Mouse (Mus musculus) ES-Bruce4 (cell line): ENCODE data around the gene Itgam. TPM values are rescaled to one million over a fixed set of nuclear protein-coding genes. Genes with fewer than 3 reads are reported as not detected.
"Not testable (repeated sequence)": the region's sequence is repeated elsewhere in the genome, so short reads cannot be mapped to it uniquely, and the experiment has no call there.

Experiments used
- H3K27ac ChIP-seq: 2 replicates; pipeline ENCODE4 v1.5.1; 2012; ENCODE audit warnings: low read length, inconsistent platforms; ENCODE audit not compliant: insufficient read depth
- H3K27me3 ChIP-seq: 2 replicates; pipeline ENCODE4 v1.6.1; 2012; ENCODE audit warnings: mild to moderate bottlenecking, low read length, inconsistent platforms; ENCODE audit not compliant: control insufficient read depth, poor library complexity, insufficient read depth, severe bottlenecking
- H3K36me3 ChIP-seq: 2 replicates; pipeline ENCODE4 v1.6.1; 2012; ENCODE audit warnings: inconsistent platforms, mild to moderate bottlenecking, low read length, moderate library complexity; ENCODE audit not compliant: control insufficient read depth, poor library complexity, insufficient read depth, severe bottlenecking
- H3K4me1 ChIP-seq: one replicate; pipeline ENCODE4 v1.8.1; 2011; ENCODE audit warnings: low read length; ENCODE audit not compliant: control insufficient read depth, insufficient read depth
- H3K4me3 ChIP-seq: 2 replicates; pipeline ENCODE4 v1.5.1; 2011; ENCODE audit warnings: low read depth, mild to moderate bottlenecking, low read length
- H3K9ac ChIP-seq: 2 replicates; pipeline ENCODE4 v1.6.1; 2012; ENCODE audit warnings: low read depth, mild to moderate bottlenecking, inconsistent platforms; ENCODE audit not compliant: poor library complexity, severe bottlenecking
- H3K9me3 ChIP-seq: replicated peaks from 2 replicates; pipeline ENCODE4 v1.6.1; 2012; ENCODE audit warnings: mild to moderate bottlenecking, low read length, inconsistent platforms; ENCODE audit not compliant: control insufficient read depth, poor library complexity, insufficient read depth, severe bottlenecking
- CTCF ChIP-seq: IDR thresholded peaks from one replicate; pipeline ENCODE4 v1.8.1; 2011; ENCODE audit warnings: low read depth, low read length
- EP300 ChIP-seq: IDR thresholded peaks from 2 replicates; pipeline ENCODE4 v1.6.1; 2011; ENCODE audit warnings: low read depth, low read length; ENCODE audit not compliant: insufficient read depth
- POLR2A ChIP-seq: IDR thresholded peaks from one replicate; pipeline ENCODE4 v1.8.1; 2011; ENCODE audit warnings: low read length; ENCODE audit not compliant: insufficient read depth
- polyA plus RNA-seq: library from polyadenylated mRNA; stranded (reverse); fragments of >200 nt; gene quantifications from 2 replicates; pipeline ENCODE4 v1.2.4, GENCODE M21; 2011; ENCODE audit warnings: low read depth; ENCODE audit not compliant: missing spikeins, insufficient read depth, insufficient read length

Itgam gene
- polyA plus RNA-seq, 1 experiment, result not detected

DNA sequence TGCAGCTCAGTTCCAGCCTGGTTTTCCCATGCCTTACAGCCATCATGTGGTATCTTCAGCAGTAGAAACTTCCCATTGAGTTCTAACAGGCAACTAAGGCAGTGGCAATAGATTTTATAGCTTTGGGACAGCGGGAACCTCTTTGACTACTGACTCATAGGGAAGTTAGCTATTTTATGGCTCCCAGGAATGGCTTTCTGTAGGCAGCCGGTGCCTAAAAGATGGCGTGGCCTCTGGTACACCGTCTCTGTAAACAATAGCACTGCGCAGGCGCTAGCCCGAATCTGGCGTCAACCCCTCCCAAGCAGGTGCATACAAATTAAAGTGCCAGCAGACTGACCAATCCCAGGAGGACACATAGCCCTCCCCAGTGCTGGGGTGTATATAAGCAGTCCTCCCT is 88.5 kb downstream of the Itgam start:
- Histone ChIP-seq H3K27me3 (no peaks in the 10 kb centered on the region), H3K4me3 (no peak overlapping the region), H3K9ac (no peak overlapping the region), H3K27ac (no peak overlapping the region), H3K4me1 (no peaks in the 10 kb centered on the region), H3K36me3 (no peaks in the 10 kb centered on the region), H3K9me3 (no peaks in the 10 kb centered on the region)
- TF ChIP-seq POLR2A (no peak), CTCF (no peak), EP300 (no peak)

DNA sequence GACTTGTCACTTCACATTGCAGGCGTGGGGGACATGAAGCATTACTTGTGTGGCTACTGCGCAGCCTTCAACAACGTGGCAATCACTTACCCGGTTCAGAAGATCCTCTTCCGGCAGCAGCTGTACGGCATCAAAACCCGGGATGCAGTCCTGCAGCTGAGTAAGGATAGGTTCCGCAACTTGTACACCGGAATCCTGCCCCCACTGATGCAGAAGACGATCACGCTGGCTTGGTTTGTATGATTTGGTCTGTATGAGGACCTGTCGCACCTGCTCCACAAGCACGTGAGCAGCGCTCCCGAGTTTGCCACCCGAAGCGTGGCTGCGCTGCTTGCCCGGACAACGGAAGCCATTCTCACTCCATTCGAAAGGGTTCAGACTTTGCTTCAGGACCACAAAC is 91.6 kb downstream of the Itgam start, which contains the start of gene Itgad:
Itgad (plus strand) TSS at position 301 of the 400 bp plus-strand sequence.
- no peak within 1 kb of the TSS for H3K27ac ChIP-seq
- no peak for TF ChIP-seq POLR2A
- no peak for TF ChIP-seq EP300
- no peak for TF ChIP-seq CTCF
- H3K9ac ChIP-seq, result no peak within 1 kb of the TSS
- H3K4me3 ChIP-seq, result no peak within 1 kb of the TSS
- no peaks in the 10 kb centered on the region for H3K9me3 ChIP-seq
- H3K4me1 ChIP-seq, result no peaks in the 10 kb centered on the region
- H3K27me3 ChIP-seq, result no peaks in the 10 kb centered on the region
- no peaks in the 10 kb centered on the region for H3K36me3 ChIP-seq

DNA sequence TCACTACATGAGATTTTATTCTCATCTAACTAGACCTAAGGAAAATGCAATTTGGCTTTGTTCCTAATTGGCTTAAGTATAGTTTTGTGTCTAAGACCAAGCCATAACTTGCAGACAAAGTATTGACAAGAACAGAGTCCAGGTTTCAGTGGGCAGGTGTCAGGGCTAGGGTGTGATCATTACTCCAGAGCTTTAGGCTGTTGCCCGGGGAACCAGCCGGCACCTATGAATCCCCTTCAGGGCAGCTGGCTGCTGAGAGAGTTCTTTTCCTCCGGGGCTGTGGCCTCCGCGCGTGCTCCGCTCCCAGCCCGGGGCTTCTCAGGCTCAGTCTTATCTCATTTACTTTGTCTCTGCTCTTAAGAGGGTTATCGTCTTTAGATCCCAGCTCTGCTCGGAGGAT is 92.5 kb downstream of the Itgam start:
- no peaks in the 10 kb centered on the region for H3K36me3 ChIP-seq
- TF ChIP-seq CTCF (no peak), POLR2A (no peak), EP300 (no peak)
- H3K9ac ChIP-seq, result no peak overlapping the region
- no peak overlapping the region for H3K4me3 ChIP-seq
- no peaks in the 10 kb centered on the region for H3K27me3 ChIP-seq
- H3K9me3 ChIP-seq, result no peaks in the 10 kb centered on the region
- no peaks in the 10 kb centered on the region for H3K4me1 ChIP-seq
- no peak overlapping the region for H3K27ac ChIP-seq

DNA sequence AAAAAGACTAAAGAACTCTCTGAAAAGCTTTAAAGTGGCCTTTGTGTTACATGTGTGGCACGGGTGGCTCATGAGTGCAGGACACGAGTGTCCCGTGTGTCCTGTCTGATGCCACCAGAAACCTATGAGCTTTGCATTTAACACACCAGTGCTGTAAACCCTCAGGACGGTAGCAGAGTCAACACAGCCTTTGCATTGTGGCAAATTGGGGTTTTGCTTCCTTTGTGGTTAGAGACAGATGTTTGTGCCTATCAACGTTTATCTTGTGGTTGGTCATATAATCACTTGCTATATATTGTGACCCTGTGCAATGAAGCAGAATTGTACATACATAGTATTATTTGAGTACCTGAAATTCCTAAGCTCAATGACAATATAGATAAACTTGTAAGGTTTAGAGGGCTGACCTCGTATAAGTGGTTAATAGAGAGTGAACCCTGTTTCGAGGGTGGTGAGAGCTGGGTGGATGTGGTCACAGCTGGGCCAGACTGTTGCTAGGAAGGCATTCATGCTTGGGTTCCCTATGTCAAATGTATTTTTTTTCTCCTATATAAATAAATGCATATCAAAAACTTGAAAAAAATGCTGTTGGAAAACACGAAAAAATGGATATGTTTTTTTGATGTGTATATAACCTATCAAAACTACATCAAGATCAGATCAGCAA is 96.4 kb downstream of the Itgam start:
- not testable (repeated sequence) for H3K9me3 ChIP-seq, H3K4me1 ChIP-seq, H3K4me3 ChIP-seq, H3K27me3 ChIP-seq, H3K27ac ChIP-seq, H3K9ac ChIP-seq, H3K36me3 ChIP-seq

DNA sequence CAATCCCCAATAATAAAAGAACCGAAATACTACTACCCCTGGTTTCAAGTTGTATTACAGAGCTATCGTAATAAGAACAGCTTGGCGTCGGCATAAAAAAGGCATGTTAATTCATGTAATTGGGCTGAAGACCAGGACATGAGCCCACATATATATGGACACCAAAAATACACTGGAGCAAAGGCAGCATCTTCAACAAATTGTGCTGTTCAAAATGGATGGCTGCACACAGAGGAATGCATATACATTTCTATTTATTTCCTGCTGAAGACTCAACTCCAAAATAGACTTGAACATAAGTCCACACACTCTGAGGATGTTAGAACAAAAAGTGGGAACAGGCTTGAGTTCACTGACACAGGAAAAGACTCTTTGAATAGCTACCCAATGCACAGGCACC is 101.6 kb downstream of the Itgam start:
- Histone ChIP-seq H3K4me1 (no peaks in the 10 kb centered on the region), H3K27me3 (no peaks in the 10 kb centered on the region), H3K9me3 (no peaks in the 10 kb centered on the region), H3K4me3 (no peak overlapping the region), H3K27ac (no peak overlapping the region), H3K36me3 (no peaks in the 10 kb centered on the region), H3K9ac (no peak overlapping the region)
- no peak for TF ChIP-seq POLR2A
- no peak for TF ChIP-seq CTCF
- no peak for TF ChIP-seq EP300

DNA sequence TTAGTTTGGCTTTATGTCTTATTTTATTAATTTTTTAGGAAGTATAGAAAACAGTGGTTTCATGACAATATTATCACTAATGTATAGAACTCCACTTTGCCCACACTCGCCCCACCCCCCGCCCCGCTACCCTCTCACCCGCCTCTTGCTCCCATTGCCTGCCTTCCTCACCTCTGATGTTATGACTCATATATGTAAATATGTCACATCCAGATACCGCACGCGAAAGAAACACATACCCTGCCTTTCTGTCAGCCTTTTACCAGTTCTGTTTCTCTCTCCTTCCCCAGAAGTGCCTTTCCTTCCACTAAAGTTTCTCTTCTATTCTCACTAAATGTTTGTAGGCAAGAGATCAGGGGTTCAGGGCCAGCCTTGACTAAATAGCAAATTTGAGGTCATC is 104.0 kb downstream of the Itgam start:
- no peak overlapping the region for H3K4me3 ChIP-seq
- H3K27me3 ChIP-seq, result no peaks in the 10 kb centered on the region
- no peaks in the 10 kb centered on the region for H3K36me3 ChIP-seq
- no peak for TF ChIP-seq POLR2A
- no peak for TF ChIP-seq EP300
- no peak for TF ChIP-seq CTCF
- no peak overlapping the region for H3K9ac ChIP-seq
- H3K9me3 ChIP-seq, result no peaks in the 10 kb centered on the region
- H3K27ac ChIP-seq, result no peak overlapping the region
- H3K4me1 ChIP-seq, result no peaks in the 10 kb centered on the region

Other genes with a start within 250 kb of the Itgam start
- gene Stx4a, start 238.3 kb upstream of the Itgam start, polyA plus RNA-seq, result 122 and 126 TPM in 2 replicates
- gene Stx1b, start 238.1 kb upstream of the Itgam start, polyA plus RNA-seq, result 6.9 and 8.5 TPM in 2 replicates
- 42.5 TPM in 2 replicates for gene Zfp646, start 186.4 kb upstream of the Itgam start, polyA plus RNA-seq
- gene Zfp668, start 185.8 kb upstream of the Itgam start, polyA plus RNA-seq, result 15.3 and 17.1 TPM in 2 replicates
- gene Prss53, start 171.7 kb upstream of the Itgam start, polyA plus RNA-seq, result 0.46 and 0.67 TPM in 2 replicates
- not detected in 2 replicates for gene Gm21974, start 167.2 kb upstream of the Itgam start, polyA plus RNA-seq
- gene Vkorc1, start 167.0 kb upstream of the Itgam start, polyA plus RNA-seq, result 31.8 and 35.1 TPM in 2 replicates
- gene Bckdk, start 158.6 kb upstream of the Itgam start, polyA plus RNA-seq, result 77.3 and 81.1 TPM in 2 replicates
- gene Kat8, start 150.1 kb upstream of the Itgam start, polyA plus RNA-seq, result 43.2 and 47.1 TPM in 2 replicates
- gene Prss8, start 132.5 kb upstream of the Itgam start, polyA plus RNA-seq, result 73.0 and 74.5 TPM in 2 replicates
- gene Prss36, start 115.9 kb upstream of the Itgam start, polyA plus RNA-seq, result 21.2 and 22.4 TPM in 2 replicates
- gene Fus, start 95.2 kb upstream of the Itgam start, polyA plus RNA-seq, result 1,572 and 1,655 TPM in 2 replicates
- 25.0 and 29.8 TPM in 2 replicates for gene Pycard, start 68.8 kb upstream of the Itgam start, polyA plus RNA-seq
- gene Trim72, start 58.7 kb upstream of the Itgam start, polyA plus RNA-seq, result 0.56 TPM in 1 of 2 replicates, not detected in the other
- gene Gm49368, start within 50 bp of the Itgam start, polyA plus RNA-seq, result not detected in 2 replicates
- not detected in 2 replicates for gene Itgax, start 66.9 kb downstream of the Itgam start, polyA plus RNA-seq
- gene Itgad, start 91.7 kb downstream of the Itgam start, polyA plus RNA-seq, result not detected in 2 replicates
- gene Cox6a2, start 143.7 kb downstream of the Itgam start, polyA plus RNA-seq, result not detected in 2 replicates
- gene Armc5, start 174.7 kb downstream of the Itgam start, polyA plus RNA-seq, result 3.0 and 3.4 TPM in 2 replicates
- gene 9130023H24Rik, start 175.4 kb downstream of the Itgam start, polyA plus RNA-seq, result 1.3 and 1.5 TPM in 2 replicates
- 6.0 and 9.2 TPM in 2 replicates for gene Tgfb1i1, start 184.2 kb downstream of the Itgam start, polyA plus RNA-seq
- gene Slc5a2, start 203.0 kb downstream of the Itgam start, polyA plus RNA-seq, result not detected in 2 replicates
- gene BC017158, start 235.5 kb downstream of the Itgam start, polyA plus RNA-seq, result 7.5 and 9.3 TPM in 2 replicates